Mouse (Mus musculus) adrenal gland, postnatal 0 days (tissue): ENCODE data around the gene Hoxc4. TPM values are rescaled to one million over a fixed set of nuclear protein-coding genes. Genes with fewer than 3 reads are reported as not detected.

Experiments
- microRNA-seq: library from miRNA; unstranded; fragments of <30 nt; microRNA quantifications from one replicate; pipeline ENCODE4, GENCODE M21; 2016; ENCODE audit warnings: borderline replicate concordance; ENCODE audit not compliant: insufficient number of aligned reads
- polyA plus RNA-seq: library from polyadenylated mRNA; unstranded; fragments of >200 nt; fragmentation: Nextera tagmentation; extraction: Ambion mirVana; gene quantifications from 2 replicates; pipeline ENCODE4 v1.2.1, GENCODE M21; 2015

Gene Hoxc4
- polyA plus RNA-seq, result 11.2 and 23.9 TPM in 2 replicates

GRCm38 (mm10) chr15:103018636-103019035, at the start of gene Hoxc4:
TSS of gene Hoxc4 (plus strand) at chr15:103018934.

GRCm38 (mm10) chr15:102976171-102976570, 42.6 kb upstream of the Hoxc4 start, which contains the start of gene Hoxc9:
TSS of gene Hoxc9 (plus strand) at chr15:102976439.

GRCm38 (mm10) chr15:102990461-102991397, 28.0 kb upstream of the Hoxc4 start, which contains the start of gene Hoxc8:
TSS of gene Hoxc8 (plus strand) at chr15:102990607.

GRCm38 (mm10) chr15:102997939-102998355, 20.8 kb upstream of the Hoxc4 start, which contains the start of gene Hoxc6:
TSS of gene Hoxc6 (plus strand) at chr15:102998257.

Small RNA genes within 50 kb of the gene (microRNA-seq; reads per million reads assigned to microRNA genes)
- gene Mir196a-2 (406 reads per million, percentile 63 among the genes with 10 or more reads in this experiment), gene Mir615 (2,259 reads per million, percentile 85 among the genes with 10 or more reads in this experiment)

Other genes with a start within 250 kb of the Hoxc4 start
- gene Hoxc13, start 97.8 kb upstream of the Hoxc4 start, polyA plus RNA-seq, result not detected in 2 replicates
- not detected in 2 replicates for gene Hoxc12, start 82.2 kb upstream of the Hoxc4 start, polyA plus RNA-seq
- gene Hoxc11, start 64.5 kb upstream of the Hoxc4 start, polyA plus RNA-seq, result 0.11 and 0.12 TPM in 2 replicates
- 0.58 and 3.3 TPM in 2 replicates for gene Hoxc10, start 52.1 kb upstream of the Hoxc4 start, polyA plus RNA-seq
- 6.4 and 6.6 TPM in 2 replicates for gene Hoxc5, start 51.5 kb upstream of the Hoxc4 start, polyA plus RNA-seq
- 4.4 and 8.6 TPM in 2 replicates for gene Hoxc9, start 42.5 kb upstream of the Hoxc4 start, polyA plus RNA-seq
- gene Hoxc8, start 28.3 kb upstream of the Hoxc4 start, polyA plus RNA-seq, result 17.2 and 31.4 TPM in 2 replicates
- 14.5 and 17.6 TPM in 2 replicates for gene Hoxc6, start 20.7 kb upstream of the Hoxc4 start, polyA plus RNA-seq
- gene Smug1, start 148.2 kb downstream of the Hoxc4 start, polyA plus RNA-seq, result 8.1 and 8.4 TPM in 2 replicates
- 33.2 and 37.1 TPM in 2 replicates for gene Cbx5, start 220.9 kb downstream of the Hoxc4 start, polyA plus RNA-seq
- 308 and 337 TPM in 2 replicates for gene Hnrnpa1, start 221.5 kb downstream of the Hoxc4 start, polyA plus RNA-seq
- gene Nfe2, start 239.5 kb downstream of the Hoxc4 start, polyA plus RNA-seq, result 4.9 and 5.9 TPM in 2 replicates